Mouse (Mus musculus): ENCODE measurements at regions not wholly inside any gene's neighbourhood (a gene's known extent, or its start where the extent isn't known, plus 50 kb on each side); places are given as distances from the start of the nearest gene placed in this dataset.
A peak's percentile ranks its signal among the peaks of the same experiment; 100 is the strongest.
"Not testable (repeated sequence)": the region's sequence is repeated elsewhere in the genome, so short reads cannot be mapped to it uniquely, and the experiment has no call there.

DNA sequence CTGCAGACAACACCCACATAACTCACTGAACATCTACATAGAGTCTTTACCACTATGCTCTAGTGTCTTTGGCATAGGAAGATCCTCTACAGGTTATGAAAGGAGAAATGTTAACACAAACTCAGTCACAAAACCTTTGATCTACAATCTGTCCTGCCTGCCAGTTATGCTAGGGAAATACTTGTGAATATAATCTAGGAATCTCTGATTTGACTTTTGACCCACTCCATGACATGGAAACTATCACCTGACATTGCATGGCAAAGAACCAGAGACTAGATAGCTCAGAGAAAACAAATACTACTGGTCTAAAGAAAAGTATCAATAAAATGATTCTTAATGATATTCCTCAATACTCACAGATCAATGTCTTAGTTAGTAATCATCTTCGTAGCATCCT is 524.3 kb upstream of the Kif18a start:
- no peak for DNase-seq (ENCODE audit: low spot score)

DNA sequence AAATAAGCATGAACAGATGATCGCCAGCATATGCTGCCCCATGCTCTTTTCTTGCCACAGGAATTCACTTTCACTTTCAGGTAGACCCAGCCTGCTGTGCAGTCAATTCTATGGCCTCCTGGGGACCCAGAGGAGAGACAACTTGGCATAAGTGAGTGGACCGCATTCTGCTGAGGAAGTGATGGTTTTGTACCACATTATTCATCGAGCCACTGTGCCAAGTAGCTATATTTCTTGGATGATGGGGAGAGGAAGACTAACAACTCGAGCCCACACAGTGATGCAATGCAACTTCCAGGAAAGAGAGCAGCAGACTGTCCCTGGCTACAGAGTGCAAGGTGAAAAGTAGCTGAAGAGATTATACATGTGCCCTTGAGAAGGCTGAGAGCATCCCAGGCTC is 515.8 kb upstream of the Kif18a start:
- no peak for DNase-seq (ENCODE audit: low spot score)

DNA sequence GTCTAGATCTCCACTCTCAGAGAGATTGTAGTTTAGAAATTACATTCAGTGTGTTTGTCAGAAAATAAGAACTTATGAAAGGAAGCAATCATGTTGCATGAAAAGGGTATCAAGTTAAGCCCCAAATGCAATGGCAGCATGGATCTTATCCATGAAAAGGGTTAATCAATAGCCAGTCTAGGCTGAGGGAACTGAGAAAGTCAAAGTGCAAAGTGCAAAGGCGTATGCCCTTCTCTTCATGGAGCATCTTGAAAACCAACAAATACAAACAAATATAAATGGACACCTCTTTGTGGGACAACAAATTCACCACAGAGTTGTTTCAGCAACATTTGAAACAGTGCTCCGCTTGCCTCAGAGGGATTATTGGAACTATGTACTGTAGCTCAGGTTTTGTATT is 514.1 kb upstream of the Kif18a start:
- no peak for DNase-seq (ENCODE audit: low spot score)

GRCm38 (mm10) chr2:108770383-108770782 is 510.2 kb upstream of the Kif18a start:
- no peak for DNase-seq (ENCODE audit: low spot score)

GRCm38 (mm10) chr2:108783457-108783856 is 497.1 kb upstream of the Kif18a start:
- DNase-seq (ENCODE audit: low spot score) = no peak

DNA sequence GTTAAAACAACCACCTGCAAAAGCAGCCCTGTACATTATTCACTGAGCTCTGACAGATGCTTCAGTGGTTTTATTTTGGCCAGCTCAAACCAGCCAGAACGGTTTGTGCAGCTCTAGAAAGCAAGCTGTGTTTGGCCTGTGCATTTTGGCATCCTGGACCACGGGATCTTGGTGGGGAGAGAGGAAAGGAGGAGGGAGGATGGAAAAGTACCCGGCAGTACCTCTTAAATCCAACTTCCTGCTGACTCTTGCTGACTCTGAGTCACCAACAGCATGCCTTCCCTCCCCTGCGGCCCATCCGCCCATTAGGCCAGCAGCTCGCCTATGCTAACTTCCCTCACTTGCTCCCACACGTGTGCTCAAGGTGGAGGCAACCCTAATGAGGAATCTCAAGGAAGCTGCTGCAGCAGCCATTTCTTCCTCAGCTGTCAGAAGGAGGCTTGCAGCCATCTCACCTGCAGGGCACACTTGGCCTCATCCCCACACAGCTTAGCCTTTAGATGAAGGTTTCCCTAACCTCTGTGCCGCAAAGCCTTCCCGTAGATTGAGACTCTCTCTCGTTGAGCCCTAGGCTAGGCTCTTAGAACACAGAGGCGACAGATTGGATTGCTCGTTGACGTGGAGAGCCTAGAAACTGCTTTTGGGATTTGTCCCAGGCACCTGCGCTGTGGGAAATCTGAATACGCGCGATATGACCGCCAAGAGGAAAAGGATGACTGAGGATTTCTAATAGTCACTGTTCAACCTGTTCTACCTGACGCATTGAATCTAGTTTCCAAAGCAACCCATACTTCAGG is 495.2 kb upstream of the Kif18a start:
- no peak for DNase-seq (ENCODE audit: low spot score)

DNA sequence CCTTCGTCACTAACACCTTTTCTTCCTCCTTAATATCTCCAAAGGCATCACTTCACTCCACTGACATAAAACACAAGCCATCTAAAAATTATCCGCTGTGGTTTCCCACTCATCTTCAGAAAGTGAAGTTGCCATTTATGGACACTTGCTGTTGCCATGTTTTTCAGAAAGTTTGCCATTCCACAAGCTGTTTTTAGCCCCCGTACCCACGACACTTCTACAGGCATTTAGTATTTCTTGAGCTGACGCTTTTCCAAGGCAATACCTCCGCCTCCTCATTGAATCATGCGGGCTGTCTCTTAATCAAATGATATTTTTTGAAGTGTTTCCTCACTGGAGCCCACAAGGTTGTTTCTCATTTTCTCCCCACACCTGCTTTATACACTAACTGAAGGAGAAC is 491.4 kb upstream of the Kif18a start:
- no peak for DNase-seq (ENCODE audit: low spot score)

- no peak for DNase-seq (ENCODE audit: low spot score)
Measured at GRCm38 (mm10) chr2:108795145-108795544, 485.4 kb upstream of the Kif18a start.

DNA sequence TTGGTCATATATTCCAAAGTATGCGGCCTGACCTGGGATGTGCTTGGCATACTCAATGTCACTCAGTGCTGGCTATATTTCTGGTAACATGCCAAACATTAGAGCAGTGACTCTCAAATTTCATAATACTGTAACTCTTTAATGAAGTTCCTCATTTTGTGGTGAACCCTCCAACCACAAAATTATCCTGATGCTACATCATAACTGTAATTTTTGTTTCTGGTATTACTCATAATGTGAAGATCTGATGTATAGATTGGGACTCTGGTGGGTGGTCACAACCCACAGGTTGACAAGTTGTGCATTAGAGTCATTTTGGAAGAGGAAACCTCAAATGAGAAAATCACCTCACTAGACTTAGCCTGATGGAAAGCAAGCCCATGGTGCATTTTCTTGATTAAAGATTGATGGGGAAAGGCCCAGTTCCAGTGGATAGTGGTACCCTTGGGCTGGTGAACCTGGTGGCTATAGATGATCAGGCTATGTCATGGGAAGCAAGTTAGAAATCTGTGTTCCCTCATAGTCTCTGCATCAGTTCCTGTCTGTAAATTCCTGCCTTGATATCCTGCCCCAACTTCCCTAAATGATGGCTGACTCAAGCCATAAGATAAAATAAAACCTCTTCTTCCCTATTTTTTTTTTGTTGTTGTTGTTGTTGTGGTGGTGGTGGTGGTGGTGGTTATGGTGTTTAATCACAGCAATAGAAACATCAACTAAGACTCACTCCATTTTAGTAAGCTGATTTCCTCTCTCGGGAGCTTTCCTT is 483.5 kb upstream of the Kif18a start:
- no peak for DNase-seq (ENCODE audit: low spot score)

DNA sequence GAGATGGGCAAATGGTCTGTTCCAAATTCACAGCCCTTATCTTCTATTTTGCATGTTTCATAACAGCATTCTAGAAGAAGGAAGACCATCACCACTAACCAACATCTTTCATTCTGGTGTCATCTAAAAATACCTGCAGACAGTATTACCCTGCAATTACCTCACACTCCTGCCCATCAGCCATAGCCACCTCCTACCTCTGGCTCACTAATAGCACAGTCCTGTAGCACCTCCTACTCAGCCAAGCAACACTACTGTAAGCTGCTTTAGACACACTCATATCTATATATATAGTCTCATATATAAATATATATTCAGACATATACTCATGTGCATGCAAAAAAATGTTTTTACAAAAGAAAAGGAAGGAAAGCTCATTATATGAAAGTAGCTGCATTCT is 468.2 kb upstream of the Kif18a start:
- no peak for DNase-seq (ENCODE audit: low spot score)

GRCm38 (mm10) chr2:108813040-108813566 is 467.4 kb upstream of the Kif18a start:
- no peak for DNase-seq (ENCODE audit: low spot score)

DNA sequence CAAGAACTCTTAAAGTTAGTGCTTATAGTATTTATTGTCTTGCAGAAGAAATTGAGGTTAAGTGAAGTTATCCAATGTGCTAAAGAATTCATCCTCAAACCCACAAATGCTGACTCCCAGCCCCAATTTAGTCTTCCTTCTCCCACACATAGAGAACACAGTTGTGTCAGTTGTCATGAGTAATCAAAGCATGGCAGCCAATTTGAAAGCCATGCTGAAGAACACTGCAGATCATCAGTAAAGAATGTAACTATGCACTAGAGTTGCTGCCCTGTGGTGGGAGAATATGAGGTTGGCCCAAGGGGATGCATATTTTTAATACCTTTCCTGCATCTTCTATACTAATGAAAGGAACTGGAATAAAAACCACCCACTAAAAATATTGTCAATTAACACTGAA is 464.0 kb upstream of the Kif18a start:
- no peak for DNase-seq (ENCODE audit: low spot score)

- DNase-seq (ENCODE audit: low spot score) = no peak
Measured at GRCm38 (mm10) chr2:108824025-108824424, 456.5 kb upstream of the Kif18a start.

- DNase-seq (ENCODE audit: low spot score) = no peak
Measured at GRCm38 (mm10) chr2:108825981-108826380, 454.6 kb upstream of the Kif18a start.

- DNase-seq (ENCODE audit: low spot score) = peak; percentile 4
Measured at GRCm38 (mm10) chr2:108827106-108827838, 453.3 kb upstream of the Kif18a start.

DNA sequence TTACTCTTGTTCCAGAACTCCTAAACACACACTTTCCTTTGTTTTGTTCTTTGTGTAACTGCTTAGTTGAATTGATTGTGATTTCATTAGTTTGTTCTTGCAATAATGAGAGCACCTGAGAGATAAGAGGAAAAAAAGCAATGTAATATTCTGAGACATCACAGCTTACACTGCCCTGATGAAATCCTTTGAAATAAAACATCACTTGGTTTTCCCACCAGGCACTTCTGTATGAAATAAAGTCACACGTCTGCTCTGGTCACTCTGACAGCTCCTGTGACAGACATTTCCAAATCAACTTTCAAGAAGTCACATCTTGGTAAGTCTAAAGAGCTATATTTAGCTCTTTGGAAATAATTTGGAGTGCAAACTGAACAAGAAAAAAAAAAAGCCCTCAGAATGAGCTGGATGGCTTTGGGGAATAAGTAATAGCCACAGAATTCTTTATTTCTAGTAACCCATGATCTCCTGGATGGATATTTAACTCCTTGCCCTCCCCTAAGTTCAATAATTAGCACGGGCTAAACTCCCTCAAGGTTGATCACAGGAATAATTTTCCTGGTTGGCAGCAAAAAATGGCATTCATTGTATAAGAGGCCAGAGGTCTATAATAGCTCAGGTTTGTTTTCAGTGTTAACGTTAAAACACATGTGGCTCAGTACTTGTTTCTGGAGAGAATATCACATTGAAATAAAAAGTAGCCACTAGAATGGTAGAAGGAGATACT is 452.4 kb upstream of the Kif18a start:
- DNase-seq (ENCODE audit: low spot score) = no peak

- DNase-seq (ENCODE audit: low spot score) = not testable (repeated sequence)
Measured at GRCm38 (mm10) chr2:108843855-108844254, 436.7 kb upstream of the Kif18a start.

DNA sequence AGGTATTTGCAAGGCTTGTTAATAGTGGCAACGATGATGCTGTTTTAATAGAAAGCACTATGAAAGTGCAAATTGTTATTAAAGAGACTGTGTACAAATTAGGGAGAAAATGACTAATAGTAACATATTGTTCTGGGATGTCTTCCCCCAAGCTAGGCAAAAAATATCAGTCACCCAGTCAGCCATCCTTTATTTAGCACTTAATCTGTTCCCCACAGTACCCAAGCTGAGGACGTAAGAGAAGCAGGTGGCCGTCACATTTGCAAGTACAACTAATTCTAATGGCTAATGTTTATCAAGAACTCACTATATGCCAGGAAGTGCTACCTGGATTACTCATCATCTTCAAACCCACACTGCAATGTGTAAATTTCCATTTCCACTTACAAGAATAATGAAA is 432.5 kb upstream of the Kif18a start:
- DNase-seq (ENCODE audit: low spot score) = no peak

DNA sequence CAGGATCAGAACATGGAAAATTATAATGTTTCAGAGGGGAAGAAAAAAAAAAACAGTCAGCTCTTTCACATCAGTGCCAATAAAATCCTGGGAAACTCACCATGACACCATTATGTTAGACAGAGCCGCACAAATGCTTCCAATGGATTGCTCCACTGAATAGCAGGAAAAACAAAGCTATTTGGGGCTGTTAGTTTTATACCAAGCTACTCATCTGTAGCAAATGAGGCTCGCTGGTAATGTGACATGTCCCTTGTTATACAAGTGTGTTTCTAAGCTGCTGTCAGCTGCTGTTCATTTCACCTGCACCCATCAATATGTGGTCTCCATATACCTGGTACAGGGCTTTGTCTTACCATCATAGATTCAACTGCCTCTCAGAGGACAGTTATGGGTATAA is 426.1 kb upstream of the Kif18a start:
- no peak for DNase-seq (ENCODE audit: low spot score)

GRCm38 (mm10) chr2:108877141-108877540 is 403.4 kb upstream of the Kif18a start:
- no peak for DNase-seq (ENCODE audit: low spot score)

DNA sequence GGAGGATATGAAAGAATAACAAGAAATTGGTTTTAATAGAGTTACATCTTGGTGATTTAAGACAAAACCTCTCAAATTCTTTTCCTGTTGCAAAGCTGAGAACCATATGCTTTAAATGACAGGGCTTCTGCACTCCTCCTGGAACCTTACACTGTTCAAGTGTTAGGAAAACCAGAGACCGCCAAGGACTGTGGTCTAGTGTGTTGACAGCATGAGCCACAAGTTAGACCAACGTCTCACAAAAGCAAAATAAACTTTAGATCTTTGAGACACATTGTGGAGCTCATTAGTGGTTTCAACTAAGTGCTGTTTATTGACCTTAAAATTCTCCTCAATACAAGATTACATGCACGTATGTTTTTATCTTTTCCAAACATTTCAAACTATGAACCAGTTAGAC is 402.9 kb upstream of the Kif18a start:
- DNase-seq (ENCODE audit: low spot score) = no peak
